Mouse (Mus musculus) kidney, adult 2 months (tissue): Measurements from ENCODE around the gene Gm20696. TPM values are rescaled to one million over a fixed set of nuclear protein-coding genes. Genes with fewer than 3 reads are reported as not detected.

ENCODE experiments used
- DNase-seq: peaks from one replicate; pipeline ENCODE4 v3.0.0; 2021
- H3K27ac ChIP-seq: fragments of 200-500 bp; 2 replicates; pipeline ENCODE4 v1.5.1; 2012; ENCODE audit warnings: low read depth, low read length, control low read depth, inconsistent platforms; ENCODE audit not compliant: insufficient read depth
- H3K27me3 ChIP-seq: fragments of 200-500 bp; replicated peaks from 2 replicates; pipeline ENCODE4 v1.6.1; 2012; ENCODE audit warnings: mild to moderate bottlenecking, moderate library complexity, low read length, inconsistent platforms; ENCODE audit not compliant: control insufficient read depth, insufficient read depth
- H3K36me3 ChIP-seq: fragments of 200-500 bp; 2 replicates; pipeline ENCODE4 v1.6.1; 2012; ENCODE audit warnings: mild to moderate bottlenecking, moderate library complexity, low read length, inconsistent platforms; ENCODE audit not compliant: control insufficient read depth, insufficient read depth
- H3K4me1 ChIP-seq: fragments of 200-500 bp; 2 replicates; pipeline ENCODE4 v1.6.1; 2011; ENCODE audit warnings: low read length; ENCODE audit not compliant: control insufficient read depth, insufficient read depth
- H3K4me3 ChIP-seq: fragments of 200-500 bp; 2 replicates; pipeline ENCODE4 v1.5.1; 2011; ENCODE audit warnings: mild to moderate bottlenecking, low read depth, low read length, control low read depth; ENCODE audit not compliant: insufficient read depth
- CTCF ChIP-seq: fragments of 200-500 bp; conservative IDR thresholded peaks from 2 replicates; pipeline ENCODE4 v1.5.1; 2011; ENCODE audit warnings: low read depth, mild to moderate bottlenecking, control low read depth, low read length, moderate library complexity, mixed read lengths; ENCODE audit not compliant: insufficient read depth, insufficient read length
- POLR2A ChIP-seq: fragments of 200-500 bp; IDR thresholded peaks from one replicate; pipeline ENCODE4 v1.6.1; 2011; ENCODE audit warnings: low read depth, low read length, control low read depth
- WGBS: fragments of 180-500 bp; shearing (Covaris S2); methylation state at CpG from one replicate; pipeline ENCODE4 v1.1.7; 2018; 5-methylcytosine and 5-hydroxymethylcytosine counted together
- polyA plus RNA-seq: library from polyadenylated mRNA; depleted of rRNA; stranded (reverse); fragments of >200 nt; gene quantifications from 2 replicates; pipeline ENCODE4 v1.2.3, GENCODE M21; 2012

Gm20696 gene
- polyA plus RNA-seq, 1 experiment, result 0.31 TPM

DNA sequence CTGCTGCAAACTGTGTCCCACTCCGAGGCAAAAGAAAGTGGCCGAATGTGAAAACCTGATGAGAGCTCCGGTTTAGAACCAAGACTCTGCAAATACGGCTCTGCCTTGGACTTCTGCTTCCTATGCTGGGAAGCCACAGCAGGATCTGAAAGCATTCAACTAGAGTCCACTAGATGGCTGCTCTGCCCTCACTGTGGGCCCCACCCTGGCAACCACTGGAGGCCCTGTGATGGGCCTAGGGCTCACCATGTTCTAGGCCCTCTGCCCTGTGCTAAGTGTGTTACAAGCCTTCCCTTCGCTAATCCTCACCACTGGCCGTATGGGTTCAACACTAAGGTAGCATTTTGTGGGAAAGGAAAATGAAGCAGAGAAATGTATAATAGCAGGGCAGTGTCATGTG is 164.3 kb downstream of the Gm20696 start:
- H3K4me3 ChIP-seq, result no peak overlapping the region
- no peak overlapping the region for H3K27ac ChIP-seq
- H3K27me3 ChIP-seq, result no peaks in the 10 kb centered on the region
- 0 out of 2 replicates have a peak, but pooled peaks cover 1% of the 10 kb centered on the region for H3K36me3 ChIP-seq
- peaks cover 5% of the 10 kb centered on the region; the same call in 1 of the 2 replicates for H3K4me1 ChIP-seq
- TF ChIP-seq POLR2A, result no peak
- 0 out of 2 replicates have a peak, but pooled peaks have one; percentile 4 for TF ChIP-seq CTCF
- 77% methylated on average over 6 of the region's 6 CpGs for WGBS
- DNase-seq, result peak; percentile 17

- Histone ChIP-seq H3K4me3 (no peak overlapping the region), H3K4me1 (peaks cover 5% of the 10 kb centered on the region; the same call in 1 of the 2 replicates), H3K27me3 (no peaks in the 10 kb centered on the region), H3K27ac (no peak overlapping the region), H3K36me3 (no peaks in the 10 kb centered on the region)
- WGBS, result 81% methylated on average over 3 of the region's 3 CpGs
- no peak for DNase-seq
- TF ChIP-seq CTCF (no peak), POLR2A (no peak)
Measured at GRCm38 (mm10) chr6:99500570-99501270, 165.9 kb downstream of the Gm20696 start.

- Histone ChIP-seq H3K27ac (no peak overlapping the region), H3K36me3 (no peaks in the 10 kb centered on the region), H3K4me3 (no peak overlapping the region), H3K27me3 (no peaks in the 10 kb centered on the region), H3K4me1 (peaks cover 5% of the 10 kb centered on the region; the same call in 1 of the 2 replicates)
- WGBS, result 83% methylated on average over 7 of the region's 7 CpGs
- no peak for DNase-seq
- TF ChIP-seq POLR2A (no peak), CTCF (no peak)
Measured at GRCm38 (mm10) chr6:99498082-99498481, 168.5 kb downstream of the Gm20696 start.

DNA sequence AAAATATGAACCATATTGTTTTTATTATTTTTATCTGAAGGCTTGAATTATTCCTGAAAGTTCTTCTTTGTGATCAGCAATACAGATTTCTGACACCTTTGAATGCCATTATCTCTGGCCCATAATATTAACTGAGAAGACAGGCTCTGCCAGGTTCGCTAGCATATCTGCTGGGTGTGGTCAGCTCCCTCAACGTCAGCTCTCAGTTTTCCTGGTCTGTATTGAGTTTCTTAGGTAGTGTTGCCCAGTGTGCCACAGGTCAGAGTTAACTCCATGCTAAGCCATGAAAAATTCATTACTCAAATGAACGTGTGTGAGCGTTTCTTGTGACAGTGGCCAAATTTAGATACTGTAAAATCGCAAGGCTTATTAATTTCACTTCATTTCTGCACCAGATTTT is 170.5 kb downstream of the Gm20696 start:
- 67% methylated on average over 5 of the region's 5 CpGs for WGBS
- TF ChIP-seq CTCF (no peak), POLR2A (no peak)
- Histone ChIP-seq H3K27ac (no peak overlapping the region), H3K27me3 (no peaks in the 10 kb centered on the region), H3K4me3 (no peak overlapping the region), H3K4me1 (no peaks in the 10 kb centered on the region; the same call in 1 of the 2 replicates), H3K36me3 (no peaks in the 10 kb centered on the region)
- no peak for DNase-seq

DNA sequence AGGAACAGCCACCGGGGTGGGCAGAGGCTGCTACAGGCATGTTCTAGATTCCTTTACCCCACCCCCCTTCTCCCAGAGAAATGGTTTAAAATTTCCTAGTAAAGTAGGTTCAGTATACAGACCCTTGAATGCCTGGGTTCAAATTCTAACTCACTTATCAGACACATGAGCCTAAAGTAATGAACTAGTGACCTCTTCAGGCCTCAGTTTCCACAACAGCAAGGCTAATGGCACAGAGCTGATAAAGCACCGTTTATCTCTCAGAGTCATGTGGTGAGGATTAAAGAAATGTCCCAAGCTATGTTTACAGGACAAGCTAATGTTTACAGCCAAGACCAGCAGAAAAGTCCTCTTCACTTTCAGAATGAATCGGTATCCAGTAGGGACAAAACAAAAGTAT is 173.7 kb downstream of the Gm20696 start:
- Histone ChIP-seq H3K27me3 (no peaks in the 10 kb centered on the region), H3K4me3 (no peak overlapping the region), H3K27ac (no peak overlapping the region), H3K36me3 (no peaks in the 10 kb centered on the region), H3K4me1 (0 out of 2 replicates have a peak, but pooled peaks cover 6% of the 10 kb centered on the region)
- WGBS, result 42% methylated on average over 3 of the region's 3 CpGs
- no peak for DNase-seq
- TF ChIP-seq POLR2A, result no peak
- TF ChIP-seq CTCF, result no peak

GRCm38 (mm10) chr6:99491979-99492544 is 174.5 kb downstream of the Gm20696 start:
- H3K27ac ChIP-seq, result no peak overlapping the region
- WGBS, result 54% methylated on average over 6 of the region's 6 CpGs

DNA sequence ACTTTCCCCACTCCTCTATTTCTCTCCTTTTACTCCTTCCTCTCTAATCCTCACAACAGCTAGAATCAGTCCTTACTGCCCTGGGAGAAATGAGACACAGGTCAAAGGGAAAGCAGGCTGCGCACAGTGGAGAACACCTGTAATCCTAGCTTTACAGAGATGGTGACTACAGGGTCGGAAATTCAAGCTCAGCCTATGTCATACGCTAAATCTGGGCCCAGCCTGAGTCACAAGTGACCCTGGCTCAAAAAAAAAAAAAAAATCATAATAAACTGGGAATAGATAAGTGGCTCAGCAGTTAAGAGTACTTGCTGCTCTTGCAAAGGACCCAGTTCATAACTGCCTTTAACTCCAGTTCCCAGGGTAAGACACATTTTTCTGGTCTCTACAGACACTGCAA is 175.5 kb downstream of the Gm20696 start:
- 89% methylated on average over 3 of the region's 3 CpGs for WGBS
- no peak overlapping the region for H3K4me3 ChIP-seq
- DNase-seq, result no peak
- H3K27ac ChIP-seq, result no peak overlapping the region
- H3K4me1 ChIP-seq, result 0 out of 2 replicates have a peak, but pooled peaks cover 6% of the 10 kb centered on the region
- no peak for TF ChIP-seq CTCF
- TF ChIP-seq POLR2A, result no peak
- no peaks in the 10 kb centered on the region for H3K27me3 ChIP-seq
- H3K36me3 ChIP-seq, result no peaks in the 10 kb centered on the region

More at GRCm38 (mm10) chr6:99491979-99492544, 174.5 kb downstream of the Gm20696 start:
- Histone ChIP-seq H3K27me3 (no peaks in the 10 kb centered on the region), H3K36me3 (no peaks in the 10 kb centered on the region), H3K4me1 (0 out of 2 replicates have a peak, but pooled peaks cover 6% of the 10 kb centered on the region), H3K4me3 (no peak overlapping the region)
- DNase-seq, result no peak
- TF ChIP-seq POLR2A (no peak), CTCF (no peak)
